Mouse (Mus musculus) right cerebral cortex, adult 18-20 months (tissue): ENCODE data around the gene Shld1.

ENCODE experiments used
- DNase-seq: peaks from one replicate; pipeline ENCODE4 v3.0.0; 2022; ENCODE audit warnings: mixed read lengths

Gene Shld1

GRCm38 (mm10) chr2:132725376-132725905, 38.7 kb downstream of the Shld1 start:
- no peak for DNase-seq

GRCm38 (mm10) chr2:132726156-132726555, 39.4 kb downstream of the Shld1 start:
- DNase-seq, result no peak

- DNase-seq, result no peak
These were observed 46.2 kb downstream of the Shld1 start for GRCm38 (mm10) chr2:132732940-132733339.

- DNase-seq, result peak; percentile 50
These were observed 47.2 kb downstream of the Shld1 start for GRCm38 (mm10) chr2:132733603-132734573.

- DNase-seq, result no peak
These were observed 52.2 kb downstream of the Shld1 start for GRCm38 (mm10) chr2:132738816-132739432.

- peak; percentile 89 for DNase-seq
These were observed 55.2 kb downstream of the Shld1 start for GRCm38 (mm10) chr2:132741862-132742347.

GRCm38 (mm10) chr2:132744866-132745265, 58.1 kb downstream of the Shld1 start:
- DNase-seq, result no peak

GRCm38 (mm10) chr2:132746108-132746507, 59.4 kb downstream of the Shld1 start:
- no peak for DNase-seq

GRCm38 (mm10) chr2:132750726-132751125, 64.0 kb downstream of the Shld1 start:
- DNase-seq, result no peak

GRCm38 (mm10) chr2:132751141-132752066, 64.7 kb downstream of the Shld1 start:
- peak; percentile 62 for DNase-seq

GRCm38 (mm10) chr2:132752398-132752797, 65.7 kb downstream of the Shld1 start:
- no peak for DNase-seq

- DNase-seq, result no peak
These were observed 66.4 kb downstream of the Shld1 start for GRCm38 (mm10) chr2:132753137-132753536.

GRCm38 (mm10) chr2:132757911-132758310, 71.2 kb downstream of the Shld1 start:
- peak; percentile 88 for DNase-seq

GRCm38 (mm10) chr2:132770822-132771221, 84.1 kb downstream of the Shld1 start:
- DNase-seq, result no peak

GRCm38 (mm10) chr2:132780978-132781377, 94.2 kb downstream of the Shld1 start, which contains the start of gene Chgb:
TSS of gene Chgb (plus strand) at chr2:132781278.
- no peak for DNase-seq

- peak; percentile 90 for DNase-seq
These were observed 94.8 kb downstream of the Shld1 start for GRCm38 (mm10) chr2:132781439-132782068.

GRCm38 (mm10) chr2:132784039-132784438, 97.3 kb downstream of the Shld1 start:
- DNase-seq, result no peak

- DNase-seq, result no peak
These were observed 106.9 kb downstream of the Shld1 start for GRCm38 (mm10) chr2:132793441-132794203.

- no peak for DNase-seq
These were observed 107.5 kb downstream of the Shld1 start for GRCm38 (mm10) chr2:132794204-132794586.
